Mouse (Mus musculus) hindbrain, postnatal 0 days (tissue): ENCODE results near the gene Plk3. TPM values are rescaled to one million over a fixed set of nuclear protein-coding genes. Genes with fewer than 3 reads are reported as not detected.

Experiments
- ATAC-seq: fragments of 200-750 bp; cut with Nextera tagmentation; 2 replicates; pipeline ENCODE4 v1.8.0; 2017; ENCODE audit warnings: mild to moderate bottlenecking, moderate TSS enrichment, moderate library complexity
- DNase-seq: peaks from one replicate; pipeline ENCODE4 v3.0.0-alpha.2; 2015; ENCODE audit warnings: low spot score
- H3K27ac ChIP-seq: fragments of 300-500 bp; sonication (generic); 2 replicates; pipeline ENCODE4 v1.5.1; 2014; ENCODE audit warnings: mild to moderate bottlenecking
- H3K27me3 ChIP-seq: fragments of 300-500 bp; sonication (generic); 2 replicates; pipeline ENCODE4 v1.6.1; 2014; ENCODE audit warnings: low read length, mixed read lengths; ENCODE audit not compliant: insufficient read depth
- H3K36me3 ChIP-seq: fragments of 300-500 bp; sonication (generic); 2 replicates; pipeline ENCODE4 v1.6.1; 2014; ENCODE audit warnings: low read length, mixed read lengths; ENCODE audit not compliant: insufficient read depth
- H3K4me1 ChIP-seq: fragments of 300-500 bp; sonication (generic); 2 replicates; pipeline ENCODE4 v1.6.1; 2014; ENCODE audit warnings: antibody characterized with exemption, low read length, mixed read lengths; ENCODE audit not compliant: insufficient read depth
- H3K4me2 ChIP-seq: fragments of 300-500 bp; sonication (generic); 2 replicates; pipeline ENCODE4 v1.6.1; 2014; ENCODE audit warnings: low read depth, mild to moderate bottlenecking, low read length, moderate library complexity, mixed read lengths
- H3K4me3 ChIP-seq: fragments of 300-500 bp; sonication (generic); 2 replicates; pipeline ENCODE4 v1.5.1; 2014; ENCODE audit warnings: low read length
- H3K9ac ChIP-seq: fragments of 300-500 bp; sonication (generic); replicated peaks from 2 replicates; pipeline ENCODE4 v1.6.1; 2014; ENCODE audit warnings: mild to moderate bottlenecking, low read length, moderate library complexity, mixed read lengths
- H3K9me3 ChIP-seq: fragments of 300-500 bp; sonication (generic); 2 replicates; pipeline ENCODE4 v1.6.1; 2016; ENCODE audit warnings: low read length, mixed read lengths
- CTCF ChIP-seq: IDR thresholded peaks from 2 replicates; pipeline ENCODE4 v1.5.1; 2016; ENCODE audit warnings: antibody characterized with exemption, control low read depth, low read depth
- WGBS: fragments of 180-500 bp; shearing (Covaris S2); extraction: QIAGEN DNeasy Blood & Tissue Kit; methylation state at CpG from one replicate; pipeline ENCODE4 v1.1.7; 2014; 5-methylcytosine and 5-hydroxymethylcytosine counted together
- microRNA-seq, 2 experiments: library from miRNA; unstranded; fragments of <30 nt; microRNA quantifications; one replicate each; pipeline ENCODE4; 2016
- polyA plus RNA-seq: library from polyadenylated mRNA; unstranded; fragments of >200 nt; fragmentation: Nextera tagmentation; extraction: Ambion mirVana; gene quantifications from 2 replicates; pipeline ENCODE4 v1.2.1, GENCODE M21; 2015
- total RNA-seq: library from RNA; depleted of rRNA; stranded (reverse); fragments of >200 nt; gene quantifications from 2 replicates; pipeline ENCODE4 v1.2.3, GENCODE M21; 2014; rRNA removed

The Plk3 gene
- total and polyA plus RNA-seq, 2 experiments from 2014 or later, result 29.1 to 29.8 TPM

DNA sequence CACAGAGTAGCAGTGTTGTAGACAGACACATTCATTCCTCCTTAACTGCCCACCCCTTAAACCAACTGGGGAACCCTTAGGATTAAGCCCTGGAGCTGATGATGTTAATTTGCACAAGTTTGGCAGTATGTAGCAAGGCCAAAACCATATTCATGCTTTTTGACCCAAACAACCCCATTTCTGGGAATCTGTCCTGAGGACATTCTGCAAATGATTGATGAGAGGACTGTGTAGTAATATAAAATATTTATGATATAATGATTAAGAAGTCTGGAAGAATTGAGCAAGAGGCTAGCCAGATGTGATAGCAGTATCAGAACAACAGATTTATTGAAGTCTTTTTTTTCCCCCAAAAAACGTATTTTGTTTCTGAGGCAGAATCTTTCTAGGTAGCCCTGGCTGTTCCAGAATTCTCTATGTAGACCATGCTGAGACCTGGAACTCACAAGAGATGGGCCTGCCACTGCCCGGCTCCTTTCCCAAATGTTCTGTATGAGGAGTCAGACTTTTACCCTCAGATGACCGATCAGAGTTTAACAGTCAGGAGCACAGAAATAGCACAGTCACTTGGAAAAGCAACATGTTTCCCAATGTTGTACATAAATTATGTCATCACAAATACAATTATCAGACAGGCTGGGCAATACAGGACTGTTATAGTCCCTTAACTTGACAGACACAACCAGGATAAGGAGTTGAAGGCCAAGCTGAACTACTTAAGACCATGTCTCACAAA, 39.0 kb downstream of the Plk3 start:
- ATAC-seq (no peak), DNase-seq (no peak)
- WGBS, result 84% methylated on average over 3 of the region's 3 CpGs
- no peaks in the 10 kb centered on the region for H3K36me3 ChIP-seq
- no peak overlapping the region for H3K27ac ChIP-seq
- TF ChIP-seq CTCF, result no peak
- no peak overlapping the region for H3K4me3 ChIP-seq
- H3K27me3 ChIP-seq, result no peaks in the 10 kb centered on the region
- H3K4me1 ChIP-seq, result no peaks in the 10 kb centered on the region
- H3K9ac ChIP-seq, result no peak overlapping the region
- H3K9me3 ChIP-seq, result no peaks in the 10 kb centered on the region
- H3K4me2 ChIP-seq, result no peak overlapping the region

DNA sequence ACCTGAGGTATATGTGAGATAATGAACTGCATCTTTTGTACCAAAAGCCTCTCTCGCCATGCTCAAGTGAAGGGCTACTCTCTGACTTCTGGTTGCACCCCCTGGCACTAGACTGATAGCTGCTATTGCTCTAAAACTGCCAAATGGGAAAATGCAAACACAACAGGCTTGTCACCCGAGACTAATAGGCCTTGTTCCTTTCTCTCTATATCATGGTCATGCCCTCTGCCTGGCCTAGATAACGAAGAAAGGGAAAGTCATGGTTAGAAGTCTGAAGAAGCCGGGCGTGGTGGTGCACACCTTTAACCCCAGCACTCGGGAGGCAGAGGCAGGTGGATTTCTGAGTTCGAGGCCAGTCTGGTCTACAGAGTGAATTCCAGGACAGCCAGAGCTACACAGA, 43.2 kb downstream of the Plk3 start:
- no peak for DNase-seq
- peaks cover 13% of the 10 kb centered on the region; the same call in 1 of the 2 replicates for H3K36me3 ChIP-seq
- H3K9me3 ChIP-seq, result no peaks in the 10 kb centered on the region
- no peak overlapping the region for H3K4me2 ChIP-seq
- H3K27ac ChIP-seq, result no peak overlapping the region
- H3K4me3 ChIP-seq, result no peak overlapping the region
- TF ChIP-seq CTCF, result no peak
- H3K27me3 ChIP-seq, result no peaks in the 10 kb centered on the region
- WGBS, result 82% methylated on average over 7 of the region's 7 CpGs
- no peak for ATAC-seq
- H3K9ac ChIP-seq, result no peak overlapping the region
- no peaks in the 10 kb centered on the region for H3K4me1 ChIP-seq

DNA sequence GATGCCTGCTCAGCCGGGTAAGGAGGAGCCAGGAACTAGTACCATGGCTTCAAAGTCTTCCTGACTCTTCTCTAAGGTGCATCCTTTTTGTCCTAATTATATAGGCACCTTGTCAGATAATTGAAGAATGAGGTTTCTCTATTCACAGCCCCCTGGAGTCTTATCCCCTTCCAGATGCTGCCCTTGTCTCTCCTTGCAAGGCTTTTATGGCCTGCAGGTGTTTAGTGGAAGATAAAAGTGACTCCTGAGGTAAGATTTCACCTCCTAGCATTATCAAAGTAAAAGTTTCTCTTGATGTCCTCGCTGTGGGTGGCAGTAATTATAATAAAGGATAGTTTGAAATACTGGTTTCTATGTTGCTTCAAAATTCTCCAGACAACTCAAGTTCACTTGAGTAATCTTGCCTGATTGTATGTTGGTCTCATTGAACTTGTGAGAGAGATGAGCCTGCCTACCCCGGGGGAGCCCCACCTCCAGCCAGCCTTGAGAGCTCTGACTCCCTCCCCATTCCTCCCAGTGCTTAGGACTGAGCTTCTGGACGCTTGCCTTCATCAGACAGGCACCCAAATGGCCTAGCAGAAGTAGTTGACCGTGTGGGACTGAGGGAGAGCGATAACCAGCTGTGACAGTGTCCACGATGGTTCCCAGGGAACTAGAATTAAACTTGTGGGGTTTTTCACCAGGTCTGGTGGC, 45.7 kb downstream of the Plk3 start:
- WGBS, result 86% methylated on average over 7 of the region's 7 CpGs
- H3K9ac ChIP-seq, result no peak overlapping the region
- DNase-seq, result no peak

More for the DNA sequence above, 45.7 kb downstream of the Plk3 start:
- no peak for TF ChIP-seq CTCF
- Histone ChIP-seq H3K4me3 (no peak overlapping the region), H3K4me2 (no peak overlapping the region), H3K27me3 (no peaks in the 10 kb centered on the region), H3K9me3 (no peaks in the 10 kb centered on the region), H3K4me1 (no peaks in the 10 kb centered on the region), H3K27ac (no peak overlapping the region), H3K36me3 (peaks cover 13% of the 10 kb centered on the region; the same call in 1 of the 2 replicates)
- ATAC-seq, result no peak

Small RNA genes within 50 kb of the gene (microRNA-seq; reads per million reads assigned to microRNA genes)
- gene Gm22398, result 0 reads per million in 2 experiments

Other genes starting within 250 kb of the Plk3 start
- 40.7 and 64.4 TPM in 2 replicates for gene Urod, start 139.6 kb downstream of the Plk3 start, total RNA-seq
- gene Urod, start 139.6 kb downstream of the Plk3 start, polyA plus RNA-seq, result 52.2 and 54.0 TPM in 2 replicates
- gene Hectd3, start 138.6 kb downstream of the Plk3 start, total RNA-seq, result 47.4 and 49.5 TPM in 2 replicates
- 18.5 and 20.2 TPM in 2 replicates for gene Hectd3, start 138.6 kb downstream of the Plk3 start, polyA plus RNA-seq
- 13.1 and 16.7 TPM in 2 replicates for gene Eif2b3, start 114.6 kb downstream of the Plk3 start, total RNA-seq
- gene Eif2b3, start 114.6 kb downstream of the Plk3 start, polyA plus RNA-seq, result 56.9 and 58.5 TPM in 2 replicates
- 16.1 and 18.8 TPM in 2 replicates for gene Ptch2, start 37.9 kb downstream of the Plk3 start, total RNA-seq
- 4.1 and 4.4 TPM in 2 replicates for gene Ptch2, start 37.9 kb downstream of the Plk3 start, polyA plus RNA-seq
- 7.8 and 9.1 TPM in 2 replicates for gene Btbd19, start 8.2 kb downstream of the Plk3 start, total RNA-seq
- gene Btbd19, start 8.2 kb downstream of the Plk3 start, polyA plus RNA-seq, result 4.9 and 5.4 TPM in 2 replicates
- gene Tctex1d4, start 7.2 kb downstream of the Plk3 start, total RNA-seq, result 2.0 and 5.8 TPM in 2 replicates
- gene Tctex1d4, start 7.2 kb downstream of the Plk3 start, polyA plus RNA-seq, result 2.0 and 2.8 TPM in 2 replicates
- gene Rps8, start 22.3 kb upstream of the Plk3 start, total RNA-seq, result 463 and 470 TPM in 2 replicates
- 523 and 530 TPM in 2 replicates for gene Rps8, start 22.3 kb upstream of the Plk3 start, polyA plus RNA-seq
- gene Kif2c, start 48.7 kb upstream of the Plk3 start, total RNA-seq, result 5.0 and 8.4 TPM in 2 replicates
- 6.9 and 10.1 TPM in 2 replicates for gene Kif2c, start 48.7 kb upstream of the Plk3 start, polyA plus RNA-seq
- 7.5 and 16.5 TPM in 2 replicates for gene Tmem53, start 118.0 kb upstream of the Plk3 start, total RNA-seq
- gene Tmem53, start 118.0 kb upstream of the Plk3 start, polyA plus RNA-seq, result 14.0 and 14.5 TPM in 2 replicates
- 3.2 and 3.6 TPM in 2 replicates for gene Armh1, start 118.2 kb upstream of the Plk3 start, total RNA-seq
- gene Armh1, start 118.2 kb upstream of the Plk3 start, polyA plus RNA-seq, result 2.6 and 3.0 TPM in 2 replicates